Mouse (Mus musculus) Patski (cell line): ENCODE data around the gene Inafm2. TPM values are rescaled to one million over a fixed set of nuclear protein-coding genes. Genes with fewer than 3 reads are reported as not detected.

Experiments
- ATAC-seq: fragments of 100-300 bp; one replicate; pipeline ENCODE4 v1.8.0; 2021
- CTCF ChIA-PET: fragments of 350-600 bp; sonication (Branson Sonifier 250); formaldehyde crosslinking; loops from one replicate; lab custom pipeline; 2022; ENCODE audit warnings: inconsistent platforms; lab: Charles Lee
- POLR2A ChIA-PET: fragments of 350-600 bp; sonication (Branson Sonifier 250); formaldehyde crosslinking; loops from one replicate; lab custom pipeline; 2022; ENCODE audit warnings: antibody characterized with exemption, inconsistent platforms; lab: Charles Lee
- DNase-seq: peaks from one replicate; pipeline ENCODE4 v3.0.0-alpha.2; 2011; ENCODE audit warnings: low read depth, low spot score
- H3K27me3 ChIP-seq: fragments of 371-371 bp; one replicate; pipeline ENCODE4 v1.5.1; 2021
- CTCF ChIP-seq: fragments of 100-300 bp; IDR thresholded peaks from one replicate; pipeline ENCODE4 v1.5.1; 2021
- in situ Hi-C: fragments of 300-500 bp; cut with MboI; formaldehyde crosslinking; loops from 3 replicates; pipeline ENCODE4 v1.11.1; 2018; ENCODE audit warnings: low pct_unique_long_range_greater_than_20kb, mixed read lengths
- polyA plus RNA-seq: library from polyadenylated mRNA; unstranded; gene quantifications from one replicate; pipeline ENCODE4 v1.2.3, GENCODE M21; 2021

The Inafm2 gene
- polyA plus RNA-seq, 1 experiment from 2014 or later: 25.9 TPM

GRCm38 (mm10) chr2:118786525-118786924 lies 41.0 kb downstream of the Inafm2 start:
- ChIA-PET POLR2A (no interaction called here), CTCF (no interaction called here)
- no peak for TF ChIP-seq CTCF
- no peak for ATAC-seq
- no peak for DNase-seq
- in situ Hi-C loops: loop anchor here (25.0 kb wide), 1 partner anchor 201 kb away; no protein-coding TSS in a partner anchor
- peaks cover 17% of the 10 kb centered on the region for H3K27me3 ChIP-seq

GRCm38 (mm10) chr2:118789501-118789900 lies 43.9 kb downstream of the Inafm2 start:
- H3K27me3 ChIP-seq: peaks cover 23% of the 10 kb centered on the region
- ChIA-PET CTCF (interaction anchor here (1.0 kb wide), 1 partner anchor 94 kb away, joined by 3 read pairs; no protein-coding TSS in a partner anchor), POLR2A (no interaction called here)
- DNase-seq: no peak
- ATAC-seq: no peak
- in situ Hi-C loops: loop anchor here (25.0 kb wide), 1 partner anchor 198 kb away; no protein-coding TSS in a partner anchor
- no peak for TF ChIP-seq CTCF

GRCm38 (mm10) chr2:118790221-118790550 lies 44.6 kb downstream of the Inafm2 start:
- POLR2A ChIA-PET: no interaction called here
- CTCF ChIA-PET: interaction anchor here (1.6 kb wide), 1 partner anchor 12 kb away, joined by 3 read pairs; no protein-coding TSS in a partner anchor
- in situ Hi-C loops: loop anchor here (5.0 to 25.0 kb wide), 2 partner anchors 92 to 197 kb away; no protein-coding TSS in a partner anchor
- no peak for TF ChIP-seq CTCF
- ATAC-seq (no peak), DNase-seq (no peak)
- peaks cover 23% of the 10 kb centered on the region for H3K27me3 ChIP-seq

GRCm38 (mm10) chr2:118790551-118791525 lies 45.3 kb downstream of the Inafm2 start:
- ChIA-PET CTCF (interaction anchor here (1.2 to 1.6 kb wide), 4 partner anchors 11 to 92 kb away, joined by 3 to 4 read pairs (median 3); no protein-coding TSS in a partner anchor), POLR2A (no interaction called here)
- no peak for TF ChIP-seq CTCF
- DNase-seq: no peak
- no peak for ATAC-seq
- in situ Hi-C loops: loop anchor here (5.0 to 25.0 kb wide), 2 partner anchors 91 to 196 kb away; no protein-coding TSS in a partner anchor
- H3K27me3 ChIP-seq: peaks cover 20% of the 10 kb centered on the region

- ATAC-seq (no peak), DNase-seq (no peak)
- TF ChIP-seq CTCF: no peak
- ChIA-PET POLR2A (no interaction called here), CTCF (interaction anchor here (1.2 to 1.6 kb wide), 4 partner anchors 10 to 91 kb away, joined by 3 to 4 read pairs (median 3); no protein-coding TSS in a partner anchor)
- H3K27me3 ChIP-seq: peaks cover 20% of the 10 kb centered on the region
- in situ Hi-C loops: loop anchor here (5.0 to 25.0 kb wide), 2 partner anchors 91 to 196 kb away; no protein-coding TSS in a partner anchor
Observed at GRCm38 (mm10) chr2:118791591-118792258, 46.2 kb downstream of the Inafm2 start.

GRCm38 (mm10) chr2:118792259-118792613 lies 46.7 kb downstream of the Inafm2 start:
- ATAC-seq (no peak), DNase-seq (no peak)
- ChIA-PET CTCF (interaction anchor here (1.3 kb wide), 1 partner anchor 28 kb away, joined by 4 read pairs; no protein-coding TSS in a partner anchor), POLR2A (no interaction called here)
- in situ Hi-C loops: loop anchor here (5.0 to 25.0 kb wide), 2 partner anchors 90 to 195 kb away; no protein-coding TSS in a partner anchor
- H3K27me3 ChIP-seq: peaks cover 19% of the 10 kb centered on the region
- TF ChIP-seq CTCF: no peak

GRCm38 (mm10) chr2:118793636-118794035 lies 48.1 kb downstream of the Inafm2 start:
- no peak for TF ChIP-seq CTCF
- POLR2A ChIA-PET: no interaction called here
- no peak for ATAC-seq
- in situ Hi-C loops: loop anchor here (5.0 to 25.0 kb wide), 2 partner anchors 89 to 194 kb away; no protein-coding TSS in a partner anchor
- DNase-seq: no peak
- peaks cover 12% of the 10 kb centered on the region for H3K27me3 ChIP-seq
- CTCF ChIA-PET: no interaction called here

Other genes with a start within 250 kb of the Inafm2 start
- gene Bmf, start 196.1 kb upstream of the Inafm2 start, polyA plus RNA-seq: 12.0 TPM
- gene Bub1b, start 147.5 kb upstream of the Inafm2 start, polyA plus RNA-seq: 44.8 TPM
- 0.15 TPM for gene Pak6, start 82.5 kb upstream of the Inafm2 start, polyA plus RNA-seq
- gene Ankrd63, start 41.8 kb upstream of the Inafm2 start, polyA plus RNA-seq: 0.01 TPM
- 0.03 TPM for gene Plcb2, start 17.3 kb upstream of the Inafm2 start, polyA plus RNA-seq
- gene Ccdc9b, start 16.9 kb downstream of the Inafm2 start, polyA plus RNA-seq: 31.5 TPM
- not detected for gene Phgr1, start 27.0 kb downstream of the Inafm2 start, polyA plus RNA-seq
- 0.03 TPM for gene Disp2, start 34.0 kb downstream of the Inafm2 start, polyA plus RNA-seq
- 64.4 TPM for gene Knstrn, start 68.2 kb downstream of the Inafm2 start, polyA plus RNA-seq
- gene Ivd, start 116.2 kb downstream of the Inafm2 start, polyA plus RNA-seq: 36.8 TPM
- 22.9 TPM for gene Bahd1, start 154.6 kb downstream of the Inafm2 start, polyA plus RNA-seq
- 32.3 TPM for gene Chst14, start 180.7 kb downstream of the Inafm2 start, polyA plus RNA-seq